Mouse (Mus musculus) gastrocnemius, postnatal 14 days (tissue): ENCODE results near the gene Map4. TPM values are rescaled to one million over a fixed set of nuclear protein-coding genes. Genes with fewer than 3 reads are reported as not detected.

Source experiments
- DNase-seq: peaks from one replicate; pipeline ENCODE4 v3.0.0; 2021; ENCODE audit warnings: mixed read lengths
- intact Hi-C: fragments of 180-260 bp; cut with DNase I; formaldehyde crosslinking; loops from one replicate; pipeline ENCODE4 v1.15.1; 2025; ENCODE audit warnings: low total_unique reads
- total RNA-seq, 2 experiments: library from RNA; stranded (reverse); gene quantifications; 2 replicates each; pipeline ENCODE4 v1.2.3; 2021

The Map4 gene
- total RNA-seq, 2 experiments from 2014 or later = 451 to 486 TPM

- DNase-seq = no peak
- intact Hi-C loops = loop anchor here (10.0 kb wide), 1 partner anchor 75 kb away; no protein-coding TSS in a partner anchor
These were observed 21.3 kb upstream of the Map4 start for GRCm38 (mm10) chr9:109909926-109910325.

- DNase-seq = peak; percentile 76
- intact Hi-C loops = no loop called here
These were observed 19.5 kb upstream of the Map4 start for GRCm38 (mm10) chr9:109911779-109912178.

GRCm38 (mm10) chr9:109914269-109914926 lies 16.9 kb upstream of the Map4 start:
- DNase-seq = no peak
- intact Hi-C loops = no loop called here

DNA sequence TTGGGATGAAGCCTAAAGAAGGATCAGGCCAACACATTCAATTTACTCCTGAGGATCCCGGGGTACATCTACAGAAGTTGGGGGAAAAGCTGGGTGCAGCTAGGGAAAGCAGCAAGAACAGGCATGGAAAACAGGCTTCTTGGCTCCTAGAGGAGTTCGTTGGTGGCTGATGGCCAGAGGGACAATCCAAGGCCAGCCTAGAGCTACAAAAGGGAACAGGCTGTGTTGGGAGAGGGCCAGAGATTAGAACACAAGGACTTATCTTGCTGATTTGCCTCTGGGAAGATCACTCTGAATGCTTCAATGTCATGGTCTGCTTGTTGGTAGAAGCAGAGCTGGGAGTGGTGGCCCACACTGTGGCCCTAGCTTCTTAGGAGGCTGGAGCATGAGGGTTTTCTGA lies 13.3 kb upstream of the Map4 start:
- intact Hi-C loops = no loop called here
- DNase-seq = no peak

- no peak for DNase-seq
- intact Hi-C loops = no loop called here
These were observed 2.1 kb upstream of the Map4 start for GRCm38 (mm10) chr9:109929131-109929530.

DNA sequence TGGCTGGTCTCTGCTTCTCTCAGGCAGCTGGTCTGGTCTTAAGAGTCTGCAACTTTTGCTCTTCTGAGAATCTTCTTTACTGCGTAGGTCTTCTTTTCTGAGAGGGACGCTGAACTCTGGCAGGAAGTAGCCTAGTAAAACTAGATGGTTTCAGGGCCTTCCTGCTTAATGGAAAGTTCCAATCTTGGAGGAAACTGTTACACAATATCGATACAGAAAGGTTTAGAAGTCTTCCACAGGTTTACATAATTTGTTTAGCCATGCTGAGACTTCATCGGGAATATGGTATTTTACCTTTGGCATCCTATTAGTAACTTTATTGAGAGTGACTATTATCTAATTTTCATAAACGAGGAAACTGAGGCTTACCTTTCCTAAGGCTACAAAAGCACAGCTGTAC lies 1.2 kb upstream of the Map4 start:
- DNase-seq = no peak
- intact Hi-C loops = loop anchor here (5.0 kb wide), 1 partner anchor 33 kb away; no protein-coding TSS in a partner anchor

- no peak for DNase-seq
- intact Hi-C loops = loop anchor here (5.0 kb wide), 1 partner anchor 33 kb away; no protein-coding TSS in a partner anchor
These were observed 508 bp upstream of the Map4 start for GRCm38 (mm10) chr9:109930752-109931151.

DNA sequence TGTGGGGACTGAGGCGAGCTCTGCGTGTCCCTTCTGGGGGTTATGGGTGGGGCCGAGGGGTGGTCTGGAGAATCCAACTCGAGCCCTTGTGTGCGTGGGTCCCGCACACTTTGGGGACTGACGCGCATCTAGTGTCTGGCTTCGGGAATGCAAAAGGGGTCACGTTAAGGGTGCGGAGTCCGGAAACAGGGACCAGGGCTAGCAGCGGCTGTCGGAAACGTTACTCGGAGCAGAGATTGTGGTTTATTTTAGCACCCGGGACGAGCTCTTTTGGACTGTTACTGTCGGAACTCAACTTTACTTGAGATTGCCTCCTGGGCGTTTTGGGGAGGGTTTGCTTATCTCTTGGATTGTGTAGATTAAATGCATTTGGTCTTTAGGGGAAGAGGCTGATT lies 1.1 kb downstream of the Map4 start:
- peak; percentile 23 for DNase-seq
- intact Hi-C loops = loop anchor here (5.0 kb wide), 1 partner anchor 35 kb away; no protein-coding TSS in a partner anchor

DNA sequence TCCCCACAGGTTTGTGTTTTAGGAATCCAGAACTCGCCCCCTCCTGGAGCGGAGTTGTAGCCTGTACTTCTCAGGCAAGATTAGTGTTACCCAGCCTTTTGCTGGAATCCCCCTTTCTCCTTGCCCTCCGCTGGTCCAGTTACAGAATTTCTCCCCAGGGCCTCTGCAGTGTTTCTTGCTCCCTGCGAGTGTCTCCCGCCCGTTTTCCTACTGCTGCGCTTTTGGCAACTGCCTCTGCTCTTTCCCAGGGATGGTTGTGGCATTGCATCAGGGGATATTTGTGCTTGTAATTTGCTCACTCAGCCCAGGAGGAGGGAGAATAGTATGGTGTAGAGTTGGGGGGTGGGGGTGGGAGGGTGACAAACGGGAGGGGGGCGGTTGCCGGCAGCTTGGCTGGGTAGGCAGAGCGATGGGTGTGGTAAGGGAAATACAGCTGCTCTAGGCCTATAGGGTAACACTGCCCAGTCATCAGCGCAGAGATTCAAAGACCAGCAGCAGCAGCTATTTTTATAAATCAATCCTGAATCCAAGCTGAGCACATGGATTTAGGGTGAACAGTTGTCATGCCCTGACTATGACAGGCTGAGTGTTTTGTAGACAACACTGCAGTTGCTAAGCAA lies 1.6 kb downstream of the Map4 start:
- intact Hi-C loops = loop anchor here (5.0 kb wide), 1 partner anchor 36 kb away; no protein-coding TSS in a partner anchor
- DNase-seq = peak; percentile 60

DNA sequence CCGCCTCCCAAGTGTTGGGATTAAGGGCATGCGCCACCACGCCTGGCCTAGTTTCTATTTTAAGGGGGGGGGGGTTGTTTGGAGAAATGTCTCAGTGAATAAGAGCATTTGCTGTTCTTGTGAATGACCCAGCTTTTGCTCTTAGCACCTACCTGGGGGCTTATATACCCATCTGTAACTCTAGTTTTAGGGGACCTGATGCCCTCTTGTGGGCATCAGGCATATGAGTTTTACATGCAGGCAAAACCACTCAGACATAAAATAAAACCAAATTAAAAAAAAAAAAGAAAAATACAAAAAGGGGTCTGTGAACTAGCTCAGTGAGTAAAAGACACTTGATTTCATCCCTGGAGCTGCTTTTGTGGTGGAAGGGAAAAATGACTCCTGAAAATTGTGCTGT lies 8.1 kb downstream of the Map4 start:
- intact Hi-C loops = no loop called here
- no peak for DNase-seq

GRCm38 (mm10) chr9:109942796-109943195 lies 11.5 kb downstream of the Map4 start:
- DNase-seq = no peak
- intact Hi-C loops = no loop called here

DNA sequence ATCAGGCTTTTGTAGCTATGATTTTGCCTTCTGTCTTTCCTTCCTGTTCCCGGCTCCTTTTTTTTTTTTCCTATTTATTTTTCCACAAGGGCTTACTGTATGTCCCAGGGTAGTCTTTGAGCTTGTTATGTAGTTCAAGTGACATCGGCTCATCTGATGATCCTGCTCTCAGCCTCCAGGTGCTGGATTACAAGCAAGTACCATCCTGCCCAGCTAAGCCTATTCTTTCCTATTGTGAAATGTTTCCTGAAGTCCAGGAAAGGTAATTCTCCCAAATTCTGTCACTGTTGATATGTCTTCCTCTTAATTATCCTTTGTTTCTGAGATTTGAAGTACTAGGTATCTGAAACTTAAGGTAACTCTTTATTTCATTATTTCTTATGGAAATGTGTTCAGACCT lies 13.5 kb downstream of the Map4 start:
- DNase-seq = no peak
- intact Hi-C loops = no loop called here

GRCm38 (mm10) chr9:109948546-109948945 lies 17.3 kb downstream of the Map4 start:
- no peak for DNase-seq
- intact Hi-C loops = no loop called here

DNA sequence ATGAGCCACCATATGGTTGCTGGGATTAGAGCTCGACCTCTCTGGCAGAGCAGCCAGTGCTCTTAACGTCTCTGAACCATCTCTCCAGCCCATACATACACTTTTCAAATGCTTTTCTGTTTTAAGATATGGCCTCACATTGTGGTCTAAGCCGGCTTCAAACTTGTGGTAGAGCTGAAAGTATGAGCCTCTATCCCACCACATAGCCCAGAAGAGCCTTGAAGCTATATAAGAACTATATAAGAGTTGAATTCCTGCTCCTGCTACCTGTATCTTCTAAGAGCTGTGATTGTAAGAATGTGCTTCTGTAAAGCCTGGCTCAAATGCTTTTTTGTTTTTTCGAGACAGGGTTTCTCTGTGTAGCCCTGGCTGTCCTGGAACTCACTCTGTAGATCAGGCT lies 18.5 kb downstream of the Map4 start:
- DNase-seq = no peak
- intact Hi-C loops = no loop called here

GRCm38 (mm10) chr9:109953538-109953937 lies 22.3 kb downstream of the Map4 start:
- intact Hi-C loops = no loop called here

GRCm38 (mm10) chr9:109954631-109955030 lies 23.4 kb downstream of the Map4 start:
- intact Hi-C loops = no loop called here
- no peak for DNase-seq

More at GRCm38 (mm10) chr9:109953538-109953937, 22.3 kb downstream of the Map4 start:
- no peak for DNase-seq

- intact Hi-C loops = no loop called here
- no peak for DNase-seq
These were observed 28.3 kb downstream of the Map4 start for GRCm38 (mm10) chr9:109959456-109960150.

DNA sequence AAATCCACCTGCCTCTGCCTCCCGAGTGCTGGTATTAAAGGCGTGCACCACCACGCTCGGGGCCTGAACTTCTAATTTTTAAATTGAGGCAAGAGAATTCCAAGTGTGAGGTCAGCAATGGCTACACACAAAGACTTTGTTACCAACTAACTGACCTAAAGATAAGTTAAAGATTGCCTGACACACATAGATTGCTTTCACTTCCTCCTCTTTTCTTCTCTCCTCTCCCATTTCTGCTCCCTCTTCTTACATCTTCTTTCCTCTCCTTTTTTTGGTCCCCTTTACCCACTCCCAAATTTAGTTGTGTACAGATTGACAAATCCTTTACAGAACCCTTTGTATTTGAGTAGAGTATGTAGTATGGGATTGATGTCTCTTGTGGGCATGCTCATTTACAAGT lies 29.3 kb downstream of the Map4 start:
- no peak for DNase-seq
- intact Hi-C loops = no loop called here

GRCm38 (mm10) chr9:109964761-109965160 lies 33.5 kb downstream of the Map4 start:
- no peak for DNase-seq
- intact Hi-C loops = no loop called here

DNA sequence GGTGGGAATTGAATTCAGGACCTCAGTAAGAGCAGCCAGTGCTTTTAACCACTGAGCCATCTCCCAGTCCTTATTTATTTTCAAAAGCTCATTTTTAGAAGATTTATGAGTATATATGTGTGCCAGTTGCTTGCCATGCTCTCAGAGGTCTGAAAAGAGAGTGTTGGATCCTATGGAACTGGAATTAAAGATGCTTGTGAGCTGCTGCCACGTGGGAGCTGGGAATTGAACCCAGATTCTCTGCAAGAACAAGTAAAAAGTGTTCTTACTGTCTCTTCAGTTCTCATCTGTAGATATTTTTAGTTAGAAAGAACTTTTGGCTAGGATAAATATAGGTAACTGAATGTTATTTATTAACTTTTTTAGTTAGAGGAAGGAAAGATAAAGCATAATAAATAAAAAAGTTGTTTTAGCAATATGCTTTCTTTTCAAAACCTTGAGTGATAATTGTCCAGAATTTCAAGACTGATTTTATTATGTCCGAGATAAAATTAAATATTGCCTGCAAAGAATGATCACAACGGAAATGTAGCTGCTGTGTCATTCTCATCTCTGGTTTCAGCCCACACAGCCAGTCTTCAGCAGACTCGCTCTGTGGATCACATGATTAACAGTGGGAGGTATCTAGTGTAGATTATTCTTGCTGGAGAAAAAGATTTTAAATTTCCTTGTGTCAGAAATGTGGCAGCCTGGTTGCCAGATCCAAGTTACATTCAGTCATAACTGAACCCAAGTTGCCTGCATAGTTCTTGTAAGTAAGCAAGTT lies 37.3 kb downstream of the Map4 start:
- intact Hi-C loops = no loop called here
- no peak for DNase-seq
